Mouse (Mus musculus) retina, adult 2 months (tissue): ENCODE measurements around the gene Hist2h2ab.
"Not testable (repeated sequence)": the region's sequence is repeated elsewhere in the genome, so short reads cannot be mapped to it uniquely, and the experiment has no call there.

Experiments
- DNase-seq: peaks from one replicate; pipeline ENCODE4 v3.0.0-alpha.2; 2012; ENCODE audit warnings: low read depth, low spot score

Gene Hist2h2ab

GRCm38 (mm10) chr3:96198181-96198580, 21.5 kb upstream of the Hist2h2ab start:
- no peak for DNase-seq

GRCm38 (mm10) chr3:96198601-96199251, 20.9 kb upstream of the Hist2h2ab start:
- DNase-seq: not testable (repeated sequence)

GRCm38 (mm10) chr3:96199731-96200130, 19.9 kb upstream of the Hist2h2ab start:
- no peak for DNase-seq

GRCm38 (mm10) chr3:96207819-96208218, 11.8 kb upstream of the Hist2h2ab start:
- DNase-seq: no peak

GRCm38 (mm10) chr3:96209242-96209641, 10.4 kb upstream of the Hist2h2ab start:
- no peak for DNase-seq

- DNase-seq: no peak
Observed at GRCm38 (mm10) chr3:96219191-96219641, 449 bp upstream of the Hist2h2ab start.

- DNase-seq: not testable (repeated sequence)
Observed at GRCm38 (mm10) chr3:96220131-96220764, 583 bp downstream of the Hist2h2ab start.

- no peak for DNase-seq
Observed at GRCm38 (mm10) chr3:96220765-96221639, 1.3 kb downstream of the Hist2h2ab start, which contains the start of the genes Hist2h2ac and Hist2h2be. Hist2h2ac (minus strand) TSS chr3:96220880. Hist2h2be (plus strand) TSS chr3:96221119.

GRCm38 (mm10) chr3:96221640-96222038, 2.0 kb downstream of the Hist2h2ab start:
- DNase-seq: no peak

- DNase-seq: no peak
Observed at GRCm38 (mm10) chr3:96222774-96223173, 3.1 kb downstream of the Hist2h2ab start.

- DNase-seq: no peak
Observed at GRCm38 (mm10) chr3:96225421-96225820, 5.8 kb downstream of the Hist2h2ab start.

GRCm38 (mm10) chr3:96226695-96227648, 7.3 kb downstream of the Hist2h2ab start:
- DNase-seq: no peak

GRCm38 (mm10) chr3:96228828-96229227, 9.2 kb downstream of the Hist2h2ab start:
- no peak for DNase-seq

GRCm38 (mm10) chr3:96230404-96230803, 10.7 kb downstream of the Hist2h2ab start:
- no peak for DNase-seq

- no peak for DNase-seq
Observed at GRCm38 (mm10) chr3:96230910-96231757, 11.5 kb downstream of the Hist2h2ab start.

- no peak for DNase-seq
Observed at GRCm38 (mm10) chr3:96231758-96232120, 12.1 kb downstream of the Hist2h2ab start.

- no peak for DNase-seq
Observed at GRCm38 (mm10) chr3:96234914-96235313, 15.2 kb downstream of the Hist2h2ab start.

- no peak for DNase-seq
Observed at GRCm38 (mm10) chr3:96235836-96236235, 16.2 kb downstream of the Hist2h2ab start.

GRCm38 (mm10) chr3:96236834-96237334, 17.2 kb downstream of the Hist2h2ab start:
- DNase-seq: no peak
